Mouse (Mus musculus) ES-Bruce4 (cell line): ENCODE measurements at regions not wholly inside any gene's neighbourhood (a gene's known extent, or its start where the extent isn't known, plus 50 kb on each side); places are given as distances from the start of the nearest gene placed in this dataset.

ENCODE experiments used
- CTCF ChIP-seq: IDR thresholded peaks from one replicate; pipeline ENCODE4 v1.8.1; 2011; ENCODE audit warnings: low read depth, low read length
- POLR2A ChIP-seq: IDR thresholded peaks from one replicate; pipeline ENCODE4 v1.8.1; 2011; ENCODE audit warnings: low read length; ENCODE audit not compliant: insufficient read depth

DNA sequence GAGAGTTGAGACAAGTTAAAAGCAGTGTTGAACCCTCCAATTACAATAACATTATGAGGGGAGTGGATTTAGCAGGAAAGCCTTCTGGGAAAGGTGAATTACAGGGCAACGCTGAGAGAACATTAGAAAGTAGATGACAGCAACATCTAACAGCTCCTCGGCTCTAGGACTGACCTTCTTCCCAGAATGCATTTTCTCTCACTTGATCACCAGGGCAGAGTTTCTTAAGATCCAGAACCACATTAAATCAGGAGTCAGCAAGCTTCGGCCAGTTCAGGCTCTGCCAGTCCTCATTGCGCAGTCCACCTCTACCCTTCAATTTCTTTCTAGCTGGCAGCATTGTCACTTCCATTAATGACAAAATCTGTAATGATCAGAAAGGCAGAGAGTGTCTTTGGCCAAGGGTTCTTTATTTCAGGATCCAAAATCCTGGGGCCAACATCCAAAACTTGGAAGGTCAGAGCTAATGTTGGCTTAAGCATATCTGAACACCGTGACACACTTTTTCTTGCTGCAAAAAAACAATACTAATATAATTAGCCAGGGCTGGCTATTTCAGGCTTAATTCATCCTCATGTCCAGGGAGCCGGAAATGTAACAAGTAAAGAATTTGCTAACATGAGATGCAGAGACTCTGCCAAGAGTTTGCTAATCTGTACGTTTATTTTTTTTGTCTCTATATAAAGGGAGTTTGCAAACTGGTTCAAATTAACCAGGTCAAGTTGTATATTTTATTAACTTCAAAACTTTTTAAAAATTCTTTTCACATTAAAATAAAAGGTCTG is 483.8 kb downstream of the Meis1 start:
- TF ChIP-seq CTCF (no peak), POLR2A (no peak)
